Mouse (Mus musculus): ENCODE results near the gene Commd6.

Commd6 gene

DNA sequence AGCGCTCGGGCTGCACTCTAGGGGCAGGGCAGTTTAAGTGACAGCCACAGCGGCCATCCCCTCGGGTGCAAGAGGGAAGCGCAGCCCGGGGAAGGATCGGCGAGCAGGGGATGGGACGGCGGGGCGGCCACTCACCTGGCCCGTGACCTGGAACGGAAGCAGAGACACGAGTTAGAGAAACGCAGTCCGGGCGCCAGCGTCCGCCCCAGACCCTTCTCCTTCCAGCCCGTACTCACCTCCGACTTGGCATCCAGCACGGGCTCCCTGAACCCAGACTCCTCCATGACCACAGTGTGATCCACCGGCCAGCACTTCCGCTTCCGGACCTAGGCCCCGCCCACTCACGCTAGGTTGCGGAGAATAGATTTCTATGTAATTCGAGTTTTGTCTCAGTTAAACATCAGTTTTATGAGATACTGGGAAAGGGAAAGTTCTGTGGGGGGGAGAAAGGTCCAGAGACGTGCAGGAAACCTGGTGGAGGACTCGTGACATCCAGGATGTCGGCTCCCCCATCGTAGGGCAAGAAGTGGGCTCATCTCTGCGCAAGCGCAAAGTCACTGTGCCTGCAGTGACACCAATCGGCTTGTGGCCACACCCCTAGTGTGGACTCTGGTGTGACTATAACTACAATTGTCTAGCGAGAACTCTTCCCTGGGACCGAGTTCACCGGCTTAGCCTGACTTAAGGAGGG, at the start of gene Commd6:
Commd6 (minus strand) TSS at position 534 of the 691 bp plus-strand sequence.
- peak; percentile 94 for DNase-seq (ENCODE audit: low spot score)

DNA sequence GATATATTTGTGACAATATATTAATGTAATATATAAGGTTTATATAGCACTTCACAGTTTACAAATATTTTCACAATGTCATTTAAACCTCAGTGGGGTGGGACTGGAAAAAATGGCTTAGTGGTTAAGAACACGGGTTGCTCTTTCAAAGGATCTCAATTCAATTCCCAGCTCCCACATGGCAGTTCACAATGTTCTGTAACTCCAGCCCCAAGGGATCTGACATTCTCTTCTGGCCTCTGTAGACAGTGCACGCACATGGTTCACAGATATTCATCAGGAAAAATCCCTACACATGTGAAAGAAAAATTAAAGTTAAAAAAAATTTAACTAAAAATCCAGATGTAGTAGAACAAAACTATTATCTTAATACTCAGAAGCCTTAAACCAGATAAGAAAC, 47.9 kb upstream of the Commd6 start:
- no peak for DNase-seq (ENCODE audit: low spot score)

DNA sequence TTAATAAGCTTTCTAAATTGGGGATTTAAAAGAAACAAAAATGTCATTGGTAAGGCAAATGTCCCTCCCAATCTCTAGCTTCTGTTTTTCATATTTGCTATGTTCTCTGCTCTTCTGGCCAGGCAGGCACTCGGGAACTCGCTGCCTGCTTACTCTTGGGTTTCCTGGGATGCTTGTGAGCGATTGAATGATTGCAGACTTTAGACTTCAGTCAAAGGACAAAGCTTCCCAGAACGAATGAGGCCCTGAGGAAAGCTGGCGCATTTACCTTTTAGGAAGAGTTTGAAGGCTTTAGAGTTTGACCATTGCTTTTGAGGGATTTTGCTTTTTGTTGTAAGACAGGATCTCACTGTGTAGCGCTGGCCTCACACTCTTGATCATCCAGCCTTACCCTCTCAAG, 47.2 kb upstream of the Commd6 start:
- no peak for DNase-seq (ENCODE audit: low spot score)

DNA sequence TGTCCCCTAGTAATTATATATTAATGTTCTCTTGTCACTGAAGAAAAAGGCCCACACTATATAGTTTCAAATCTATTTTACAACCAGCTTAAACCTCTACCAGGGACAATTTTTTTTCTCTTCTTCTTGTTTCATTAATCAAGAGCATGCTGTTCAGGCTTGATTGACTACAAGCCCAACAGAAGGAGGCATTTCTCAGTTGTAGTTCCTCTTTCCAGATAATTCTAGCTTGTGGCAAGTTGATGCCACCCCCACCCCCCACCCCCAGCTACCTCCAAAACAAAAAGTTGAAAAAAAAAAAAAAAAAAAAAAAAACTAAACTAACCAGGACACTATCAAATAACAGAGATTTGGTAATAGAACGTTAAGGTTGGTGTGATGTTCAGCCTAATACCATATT, 31.7 kb upstream of the Commd6 start:
- DNase-seq (ENCODE audit: low spot score): no peak

DNA sequence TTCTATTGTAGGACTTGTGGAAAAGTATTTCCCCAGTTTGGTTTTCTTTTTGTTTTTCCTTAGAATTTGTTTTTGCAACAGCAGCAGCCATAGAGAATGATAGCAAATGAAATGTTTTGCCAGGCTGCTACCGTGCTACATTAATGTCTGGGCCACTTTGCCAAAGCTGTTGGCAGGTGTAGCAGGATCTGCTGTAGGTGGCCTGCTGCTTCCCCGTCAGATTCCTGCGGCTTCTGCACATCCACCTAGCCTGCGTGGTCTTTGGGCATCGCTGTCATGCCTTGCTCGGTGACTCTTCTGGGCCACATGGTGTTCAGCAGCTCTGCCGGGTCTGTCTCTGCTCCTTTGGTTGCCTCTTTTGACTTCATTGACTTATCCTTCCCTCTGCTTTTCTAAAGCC, 28.1 kb upstream of the Commd6 start:
- no peak for DNase-seq (ENCODE audit: low spot score)

DNA sequence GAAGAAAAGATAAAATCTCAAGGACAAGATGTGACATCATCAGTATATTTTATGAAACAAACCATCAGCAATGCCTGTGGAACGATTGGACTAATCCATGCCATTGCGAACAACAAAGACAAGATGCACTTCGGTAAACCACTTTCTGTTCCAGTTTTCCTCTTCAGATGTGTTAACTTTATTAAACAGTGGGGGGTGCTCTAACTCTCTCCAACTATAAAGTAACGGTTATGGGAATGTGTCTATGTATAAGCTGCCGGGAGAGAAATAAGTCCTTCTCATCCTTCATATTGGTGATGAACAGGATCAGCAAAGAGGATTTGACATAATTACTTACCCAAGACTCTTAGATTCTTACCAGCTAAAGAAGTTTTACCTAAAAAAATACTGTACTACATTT, 26.1 kb upstream of the Commd6 start:
- no peak for DNase-seq (ENCODE audit: low spot score)

DNA sequence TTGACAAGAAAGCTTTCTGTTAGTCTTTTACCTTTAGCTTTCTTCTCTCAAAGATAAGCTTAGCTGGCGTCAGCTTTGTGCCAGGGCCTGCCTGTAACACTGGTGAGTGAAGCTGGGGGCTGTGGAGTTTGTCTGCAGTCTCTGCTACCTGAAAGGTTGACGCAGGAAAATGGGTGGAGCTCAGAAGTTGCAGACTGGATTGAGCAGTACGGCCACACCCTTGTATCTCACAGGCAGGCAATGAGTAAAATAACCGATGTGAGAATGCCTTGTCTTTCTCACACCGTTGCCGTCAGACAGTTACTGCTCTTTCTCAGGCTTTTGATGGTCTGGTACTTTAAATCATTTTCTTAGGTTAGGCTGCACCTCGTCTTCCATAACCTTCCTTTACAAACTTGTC, 25.6 kb upstream of the Commd6 start:
- DNase-seq (ENCODE audit: low spot score): no peak

DNA sequence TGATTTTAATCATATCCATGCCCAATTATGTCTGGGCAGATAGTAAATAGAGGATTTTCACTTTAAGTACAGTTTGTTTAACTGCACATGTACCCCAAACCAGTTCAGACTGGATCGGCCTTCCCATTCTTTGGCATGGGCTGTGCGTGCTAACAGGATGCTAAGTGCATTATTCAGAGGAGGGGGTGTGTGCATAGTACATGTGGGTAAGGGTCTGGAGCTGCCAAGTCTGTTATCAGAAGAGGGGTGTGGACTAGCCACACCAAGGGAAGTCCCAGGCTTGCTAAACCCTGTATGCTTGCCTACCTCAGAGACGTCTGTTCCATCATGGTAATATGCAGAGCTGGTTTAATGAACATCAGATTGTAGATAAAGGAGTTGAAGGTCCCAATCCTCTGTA, 23.8 kb upstream of the Commd6 start:
- DNase-seq (ENCODE audit: low spot score): no peak

DNA sequence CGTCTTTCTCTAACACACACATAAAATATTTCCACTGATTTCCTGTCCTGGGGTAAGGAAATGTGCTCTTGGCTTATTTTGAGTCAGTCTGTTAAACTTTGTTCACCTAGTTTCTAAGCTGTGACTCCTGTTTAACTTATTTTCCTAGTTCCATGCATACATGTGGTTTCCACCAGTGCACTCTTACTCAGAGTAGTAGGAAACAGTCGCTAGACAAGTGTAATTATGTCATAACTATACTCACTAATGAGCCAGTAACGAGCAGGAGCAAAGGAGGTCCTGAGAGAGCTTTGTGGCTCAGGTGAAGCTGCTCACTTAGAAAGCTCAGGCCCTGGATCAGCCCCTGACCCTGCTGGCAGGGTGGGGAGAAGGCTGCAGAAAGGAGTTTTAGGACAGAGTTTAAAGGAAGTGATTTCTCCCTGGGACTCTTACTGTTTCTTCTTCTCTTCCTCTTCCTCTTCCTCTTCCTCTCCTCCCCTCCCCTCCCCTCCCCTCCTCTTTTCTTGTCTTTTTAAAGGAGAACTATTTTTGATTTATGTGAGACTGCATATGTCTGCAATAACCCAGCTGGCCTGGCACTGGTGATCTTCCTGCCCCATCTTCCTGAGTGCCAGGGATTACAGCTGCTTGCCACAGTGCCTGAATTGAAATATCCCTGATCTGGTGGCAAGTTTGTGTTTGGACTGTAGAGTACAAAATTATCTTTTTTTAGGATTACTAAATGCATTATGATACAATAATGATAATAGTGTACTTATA, 21.3 kb upstream of the Commd6 start:
- DNase-seq (ENCODE audit: low spot score): no peak

DNA sequence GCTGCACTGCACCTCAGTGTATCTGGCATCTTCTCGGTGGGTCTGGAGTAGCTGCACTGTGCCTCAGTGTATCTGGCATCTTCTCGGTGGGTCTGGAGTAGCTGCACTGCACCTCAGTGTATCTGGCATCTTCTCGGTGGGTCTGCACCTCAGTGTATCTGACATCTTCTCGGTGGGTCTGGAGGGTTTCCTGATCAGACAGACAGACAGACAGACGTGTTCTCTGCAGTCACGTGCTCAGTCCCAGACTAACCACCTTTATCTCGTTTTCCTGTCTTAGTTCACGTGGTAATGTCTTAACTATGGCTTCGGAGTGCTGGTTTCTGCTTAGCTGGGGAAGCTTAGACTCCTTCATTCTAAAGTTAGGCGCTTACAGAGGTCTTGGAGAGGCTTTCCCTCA, 15.8 kb upstream of the Commd6 start:
- no peak for DNase-seq (ENCODE audit: low spot score)

DNA sequence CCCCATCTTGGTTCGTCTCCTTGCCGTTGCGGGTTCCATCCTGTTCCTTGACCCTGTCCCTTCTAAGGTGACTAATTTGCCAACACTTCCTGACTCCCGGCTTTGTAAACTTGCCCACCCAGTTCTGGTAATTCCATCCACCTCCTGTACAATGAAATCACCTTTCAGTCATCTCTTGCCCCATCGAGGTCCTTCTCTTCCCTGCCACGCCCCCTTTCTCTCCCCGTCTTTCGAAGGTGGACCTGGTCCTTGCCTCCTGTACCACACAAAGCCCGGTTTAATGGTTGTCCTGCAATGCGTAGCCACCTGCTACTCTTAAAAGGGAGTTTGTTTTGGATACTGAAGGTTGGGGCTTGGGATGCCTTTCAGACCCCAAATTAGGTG, 14.0 kb upstream of the Commd6 start:
- no peak for DNase-seq (ENCODE audit: low spot score)

DNA sequence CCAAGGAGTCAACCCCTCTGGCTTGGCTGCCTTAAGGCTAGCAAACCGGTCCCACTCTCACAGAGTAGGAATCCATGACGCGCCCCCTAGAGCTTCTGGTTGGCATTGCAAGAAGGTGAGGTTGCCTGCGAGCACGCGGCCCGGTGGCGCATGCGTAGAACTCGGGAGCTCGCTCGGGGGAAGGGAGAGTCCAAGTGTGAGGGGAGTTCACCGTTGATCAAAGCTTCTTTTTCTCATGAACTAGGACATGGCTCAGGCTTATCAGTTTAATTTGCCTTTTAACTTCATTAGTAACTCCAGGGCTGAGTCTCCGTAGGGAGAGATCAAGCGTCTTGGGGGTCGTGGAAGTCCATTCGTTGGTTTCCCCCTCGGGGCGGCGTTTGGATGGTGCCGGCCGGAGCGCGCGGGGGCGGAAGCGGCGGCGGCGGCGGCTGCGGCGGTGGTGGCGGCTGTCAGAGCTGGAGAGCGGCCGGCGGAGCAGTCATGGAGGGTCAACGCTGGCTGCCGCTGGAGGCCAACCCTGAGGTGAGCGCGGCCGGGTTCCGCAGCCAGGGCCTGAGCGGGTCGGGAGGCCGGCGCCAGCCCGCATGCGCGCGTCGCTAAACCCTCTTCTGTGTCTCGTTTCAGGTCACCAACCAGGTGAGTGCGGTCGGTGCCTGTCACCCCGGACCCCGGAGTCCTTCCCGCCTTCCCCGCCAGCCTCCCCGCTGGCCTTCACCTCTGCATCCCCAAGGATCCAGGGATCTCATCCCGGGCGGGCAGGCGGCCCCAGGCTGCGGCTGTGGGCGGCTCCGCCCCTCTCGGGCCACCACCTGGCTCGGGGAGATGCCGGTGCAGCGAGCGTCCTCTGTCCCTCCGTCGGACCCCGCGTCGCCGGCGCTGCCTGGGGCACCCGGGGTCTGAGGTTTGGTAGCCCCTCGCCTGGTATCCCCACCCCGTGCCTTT, 13.4 kb upstream of the Commd6 start, which contains the start of gene Uchl3:
Uchl3 (plus strand) TSS at position 387 of the 945 bp plus-strand sequence.
- DNase-seq (ENCODE audit: low spot score): peak; percentile 99

DNA sequence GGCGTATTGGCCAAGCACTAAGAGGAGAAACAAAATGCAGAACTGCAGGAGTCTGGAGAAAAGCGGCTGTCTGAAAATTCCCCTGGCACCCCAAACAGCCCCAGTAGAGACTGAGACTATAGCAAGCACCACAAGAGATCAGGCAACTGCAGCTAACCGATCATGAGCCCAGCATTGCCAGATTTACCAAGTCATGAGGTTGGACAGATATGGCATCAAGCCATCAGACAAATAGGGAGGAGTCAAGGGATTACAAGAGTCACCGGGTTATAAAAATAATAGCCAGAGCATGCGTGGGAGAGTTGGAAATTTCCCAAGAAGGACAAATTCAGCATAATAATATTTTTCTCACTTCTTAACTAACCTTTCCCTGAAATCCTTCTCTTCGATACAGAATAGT, 12.1 kb upstream of the Commd6 start:
- DNase-seq (ENCODE audit: low spot score): no peak

DNA sequence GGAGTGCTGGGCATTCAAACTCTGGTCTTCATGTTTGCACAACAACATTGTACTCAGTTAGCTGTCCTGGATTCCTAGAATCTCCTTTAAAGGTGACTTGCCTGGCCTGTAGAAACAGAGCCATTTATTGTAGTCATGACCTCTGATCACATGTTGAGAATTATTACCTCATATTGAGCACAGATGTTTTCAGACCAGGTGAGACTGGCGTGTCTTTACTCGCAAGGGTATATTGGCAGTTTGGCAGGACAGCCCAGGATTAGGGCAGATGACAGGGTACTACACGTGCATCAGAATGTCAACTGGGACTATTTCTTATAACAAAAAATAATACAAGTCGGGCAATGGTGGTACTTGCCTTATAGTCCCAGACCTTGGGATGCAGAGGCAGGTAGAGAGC, 10.1 kb upstream of the Commd6 start:
- no peak for DNase-seq (ENCODE audit: low spot score)

DNA sequence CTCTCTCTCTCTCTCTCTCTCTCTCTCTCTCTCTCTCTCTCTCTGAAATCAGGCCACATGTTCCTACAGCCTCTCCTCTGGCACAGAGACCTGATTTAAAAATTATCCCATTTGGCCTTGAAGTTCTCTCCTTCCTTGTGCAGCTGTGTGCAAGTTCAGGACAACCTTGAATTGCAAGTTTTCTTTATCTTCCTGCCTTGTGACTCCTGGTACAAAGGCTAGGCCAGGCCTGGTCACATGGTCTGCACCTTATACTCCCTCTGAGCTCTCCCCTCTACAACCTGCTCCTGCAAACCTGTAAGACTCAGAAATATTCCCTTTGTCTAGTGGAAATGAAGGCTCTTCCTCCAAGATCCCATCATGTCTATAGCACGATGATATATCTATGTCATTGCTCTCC, 4.5 kb upstream of the Commd6 start:
- no peak for DNase-seq (ENCODE audit: low spot score)

DNA sequence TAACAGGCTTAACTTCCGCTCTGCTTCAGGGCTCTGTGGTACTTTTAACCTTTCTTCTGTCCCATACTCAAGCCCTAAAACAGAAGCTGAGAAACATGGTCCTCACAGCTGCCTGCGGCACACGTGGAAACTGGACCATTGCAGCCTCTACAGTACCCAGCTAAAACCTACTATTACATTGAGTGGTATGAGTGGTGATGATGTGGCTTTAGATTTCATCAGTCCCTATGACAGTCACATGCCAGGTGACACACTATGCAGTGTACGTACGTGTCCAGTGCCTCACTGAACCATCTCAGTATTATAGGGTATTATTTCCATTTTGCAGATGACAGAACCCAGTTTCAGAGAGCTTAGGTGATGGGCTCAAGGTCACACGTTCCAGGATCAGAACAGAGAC, 3.1 kb downstream of the Commd6 start:
- no peak for DNase-seq (ENCODE audit: low spot score)

DNA sequence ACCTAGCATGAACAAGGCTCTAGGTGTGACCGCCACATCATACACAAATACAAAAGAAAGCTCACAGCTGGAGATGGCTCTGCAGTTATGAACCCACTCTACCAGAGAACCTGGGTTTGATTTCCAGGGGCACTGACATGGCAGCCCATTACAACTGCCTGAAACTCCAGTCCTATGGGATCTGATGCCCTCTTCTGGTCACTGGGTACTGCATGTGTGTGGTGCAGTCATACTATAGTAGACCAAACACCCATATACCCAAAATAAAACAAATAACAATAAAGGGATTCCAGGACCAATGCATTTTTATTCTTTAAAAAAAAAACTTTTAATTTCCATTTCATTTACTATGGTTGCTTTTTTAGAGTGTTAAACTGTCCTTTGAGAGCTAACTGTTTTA, 4.7 kb downstream of the Commd6 start:
- DNase-seq (ENCODE audit: low spot score): no peak

DNA sequence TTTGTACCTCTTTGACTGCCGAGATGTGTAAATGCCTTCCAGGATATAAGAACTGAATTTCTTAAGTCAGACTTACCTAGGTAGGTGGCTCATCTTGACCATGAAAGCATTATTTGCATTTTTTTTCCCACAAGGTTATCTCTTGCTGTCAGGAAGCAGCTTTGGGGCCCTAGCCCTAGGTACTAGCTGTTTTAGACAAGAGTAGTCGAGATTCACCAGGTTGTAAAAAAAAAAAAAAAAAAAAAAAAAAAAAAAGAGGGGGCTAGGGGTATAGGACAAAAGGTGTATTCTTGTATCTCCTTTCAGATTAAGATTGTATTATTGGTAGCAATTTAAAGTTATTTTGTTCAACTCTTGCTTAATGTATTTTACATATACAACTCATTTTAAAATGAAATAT, 9.9 kb downstream of the Commd6 start:
- no peak for DNase-seq (ENCODE audit: low spot score)

DNA sequence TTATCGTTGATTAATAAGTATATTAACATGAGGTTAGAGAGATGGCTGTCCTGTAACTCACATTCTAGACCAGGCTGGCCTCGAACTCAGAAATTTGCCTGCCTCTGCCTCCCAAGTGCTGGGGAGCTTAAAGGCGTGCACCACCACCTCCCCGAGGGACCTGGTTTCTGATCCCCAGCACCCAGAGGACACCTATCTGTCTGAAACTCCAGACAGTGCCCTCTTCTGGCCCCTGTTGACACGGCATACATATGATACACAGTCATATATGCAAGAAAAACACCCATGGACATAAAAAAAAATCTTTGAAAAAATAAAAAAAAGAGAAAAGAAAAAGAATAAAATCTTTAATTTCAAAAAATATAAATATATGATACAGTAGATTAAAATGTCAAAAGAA, 22.8 kb downstream of the Commd6 start:
- DNase-seq (ENCODE audit: low spot score): no peak

DNA sequence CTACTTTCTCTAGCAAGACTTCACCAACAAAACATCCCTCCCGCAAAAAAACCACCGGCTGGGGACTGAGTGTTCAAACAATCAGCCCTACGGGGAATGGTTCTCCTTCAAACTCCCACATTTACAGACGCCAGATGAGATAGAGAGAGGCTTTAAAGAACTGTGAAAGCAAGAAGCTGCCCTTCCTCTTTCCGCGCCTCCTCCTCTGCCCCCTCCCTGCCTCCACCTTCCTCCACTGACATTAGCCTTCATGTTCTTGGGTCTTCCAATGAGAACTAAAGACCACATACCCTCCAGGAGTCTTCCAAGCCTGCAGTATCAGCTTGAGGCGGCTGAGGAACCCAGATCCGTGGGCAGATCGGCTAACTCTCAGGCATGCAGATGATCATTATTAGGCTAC, 24.3 kb downstream of the Commd6 start:
- no peak for DNase-seq (ENCODE audit: low spot score)

DNA sequence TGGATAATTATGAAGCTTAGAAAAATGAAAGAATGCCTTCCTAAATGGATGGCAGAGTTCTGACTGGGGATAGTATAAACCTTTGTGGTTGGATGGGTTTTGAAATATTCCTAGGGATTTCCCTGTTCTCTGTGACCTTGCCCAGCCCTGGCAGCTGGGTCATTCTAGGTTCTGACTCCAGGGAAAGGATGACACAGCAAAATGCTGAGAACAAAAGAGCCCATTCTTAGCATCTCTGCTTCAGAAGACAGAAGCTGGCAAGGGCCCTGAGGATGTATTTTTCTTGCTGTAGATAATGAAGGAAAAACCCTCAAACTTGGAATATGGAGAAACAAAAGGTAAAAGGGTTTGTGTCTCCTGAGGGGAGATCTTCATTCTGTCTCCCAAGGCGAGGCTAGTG, 27.3 kb downstream of the Commd6 start:
- DNase-seq (ENCODE audit: low spot score): no peak

DNA sequence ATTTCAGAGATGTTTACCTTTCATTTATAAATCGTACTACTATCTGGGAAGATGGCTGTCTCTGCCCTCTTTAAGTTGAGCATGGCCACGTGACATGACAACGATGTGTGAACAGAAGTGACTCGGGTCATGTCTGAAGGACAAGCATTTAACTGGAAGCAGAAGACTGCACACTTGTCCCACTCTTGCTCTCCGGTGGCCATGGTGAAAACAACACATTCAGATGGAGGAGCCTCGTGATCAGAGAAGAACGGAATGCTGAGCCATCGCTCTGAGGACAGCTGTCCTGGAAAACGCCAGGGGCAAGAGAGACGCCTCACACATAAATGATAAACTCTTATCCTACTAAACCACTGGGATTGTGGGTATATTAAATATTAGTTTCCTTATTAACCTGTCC, 29.8 kb downstream of the Commd6 start:
- no peak for DNase-seq (ENCODE audit: low spot score)
